Mouse (Mus musculus) liver, postnatal 0 days (tissue): ENCODE data around the gene Acrbp. TPM values are rescaled to one million over a fixed set of nuclear protein-coding genes. Genes with fewer than 3 reads are reported as not detected.
A peak's percentile ranks its signal among the peaks of the same experiment; 100 is the strongest.

Experiments used
- ATAC-seq: fragments of 200-750 bp; cut with Nextera tagmentation; 2 replicates; pipeline ENCODE4 v1.8.0; 2017; ENCODE audit warnings: mild to moderate bottlenecking, moderate library complexity
- DNase-seq: peaks from one replicate; pipeline ENCODE4 v3.0.0-alpha.2; 2016
- H3K27ac ChIP-seq: fragments of 300-500 bp; sonication (generic); 2 replicates; pipeline ENCODE4 v1.5.1; 2014; ENCODE audit warnings: antibody characterized with exemption, moderate library complexity, mild to moderate bottlenecking, low read depth
- H3K27me3 ChIP-seq: fragments of 300-500 bp; sonication (generic); 2 replicates; pipeline ENCODE4 v1.6.1; 2014; ENCODE audit warnings: low read length, control low read depth, mixed read lengths; ENCODE audit not compliant: insufficient read depth
- H3K36me3 ChIP-seq: fragments of 300-500 bp; sonication (generic); replicated peaks from 2 replicates; pipeline ENCODE4 v1.6.1; 2014; ENCODE audit warnings: mild to moderate bottlenecking, control low read depth, low read length, moderate library complexity, mixed read lengths; ENCODE audit not compliant: insufficient read depth
- H3K4me1 ChIP-seq: fragments of 300-500 bp; sonication (generic); 2 replicates; pipeline ENCODE4 v1.6.1; 2014; ENCODE audit warnings: antibody characterized with exemption, mild to moderate bottlenecking, control low read depth; ENCODE audit not compliant: insufficient read depth
- H3K4me2 ChIP-seq: fragments of 300-500 bp; sonication (generic); 2 replicates; pipeline ENCODE4 v1.6.1; 2014; ENCODE audit warnings: low read depth, mild to moderate bottlenecking, low read length, moderate library complexity, mixed read lengths
- H3K4me3 ChIP-seq: fragments of 300-500 bp; sonication (generic); 2 replicates; pipeline ENCODE4 v1.5.1; 2014; ENCODE audit warnings: low read depth, low read length
- H3K9ac ChIP-seq: fragments of 300-500 bp; sonication (generic); replicated peaks from 2 replicates; pipeline ENCODE4 v1.6.1; 2014; ENCODE audit warnings: mild to moderate bottlenecking, moderate library complexity
- H3K9me3 ChIP-seq: fragments of 300-500 bp; sonication (generic); 2 replicates; pipeline ENCODE4 v1.6.1; 2016; ENCODE audit warnings: mild to moderate bottlenecking, control low read depth, low read length, mixed read lengths
- CTCF ChIP-seq: sonication (generic); IDR thresholded peaks from 2 replicates; pipeline ENCODE4 v1.5.1; 2016; ENCODE audit warnings: antibody characterized with exemption, low read depth
- EP300 ChIP-seq: IDR thresholded peaks from 2 replicates; pipeline ENCODE4 v1.6.1; 2016; ENCODE audit warnings: antibody characterized with exemption, low read depth, mild to moderate bottlenecking
- WGBS: fragments of 180-500 bp; shearing (Covaris S2); extraction: QIAGEN DNeasy Blood & Tissue Kit; methylation state at CpG from one replicate; pipeline ENCODE4 v1.1.7; 2014; ENCODE audit not compliant: insufficient replicate concordance; 5-methylcytosine and 5-hydroxymethylcytosine counted together
- polyA plus RNA-seq: library from polyadenylated mRNA; unstranded; fragments of >200 nt; fragmentation: Nextera tagmentation; extraction: Ambion mirVana; gene quantifications from 2 replicates; pipeline ENCODE4 v1.2.1, GENCODE M21; 2015

Gene Acrbp
- 1.3 and 2.0 TPM in 2 replicates for polyA plus RNA-seq

GRCm38 (mm10) chr6:125049678-125050077 is at the start of gene Acrbp:
Acrbp (plus strand) TSS chr6:125049689.
- no peak within 1 kb of the TSS for H3K4me3 ChIP-seq
- WGBS: 66% methylated on average over 20 of the region's 20 CpGs
- H3K4me2 ChIP-seq: no peak within 1 kb of the TSS
- TF ChIP-seq EP300 (no peak), CTCF (no peak)
- H3K9ac ChIP-seq: no peak within 1 kb of the TSS
- no peak for DNase-seq
- H3K27me3 ChIP-seq: no peaks in the 10 kb centered on the region
- no peaks in the 10 kb centered on the region for H3K4me1 ChIP-seq
- H3K27ac ChIP-seq: no peak within 1 kb of the TSS
- peaks cover 64% of the 10 kb centered on the region for H3K36me3 ChIP-seq
- H3K9me3 ChIP-seq: no peaks in the 10 kb centered on the region
- ATAC-seq: no peak

GRCm38 (mm10) chr6:125003706-125004105 is 45.8 kb upstream of the Acrbp start:
- no peak for TF ChIP-seq CTCF
- no peak for TF ChIP-seq EP300
- ATAC-seq (no peak), DNase-seq (no peak)
- Histone ChIP-seq H3K4me3 (no peak overlapping the region), H3K4me2 (no peak overlapping the region), H3K4me1 (peaks cover 5% of the 10 kb centered on the region; the same call in 1 of the 2 replicates), H3K27me3 (peaks cover 20% of the 10 kb centered on the region), H3K36me3 (no peaks in the 10 kb centered on the region), H3K9ac (no peak overlapping the region), H3K9me3 (no peaks in the 10 kb centered on the region), H3K27ac (no peak overlapping the region)
- WGBS: 50% methylated on average over 3 of the region's 3 CpGs

GRCm38 (mm10) chr6:125005086-125005485 is 44.4 kb upstream of the Acrbp start:
- H3K27ac ChIP-seq: no peak overlapping the region
- peaks cover 8% of the 10 kb centered on the region; the same call in 1 of the 2 replicates for H3K27me3 ChIP-seq
- H3K36me3 ChIP-seq: no peaks in the 10 kb centered on the region
- peaks cover 9% of the 10 kb centered on the region for H3K4me1 ChIP-seq
- DNase-seq (no peak), ATAC-seq (no peak)
- no peak overlapping the region for H3K9ac ChIP-seq
- H3K4me3 ChIP-seq: no peak overlapping the region
- no peaks in the 10 kb centered on the region for H3K9me3 ChIP-seq
- 59% methylated on average over 3 of the region's 3 CpGs for WGBS
- TF ChIP-seq EP300 (no peak), CTCF (no peak)
- H3K4me2 ChIP-seq: no peak overlapping the region

GRCm38 (mm10) chr6:125008060-125008459 is 41.4 kb upstream of the Acrbp start:
- H3K27me3 ChIP-seq: no peaks in the 10 kb centered on the region
- H3K4me1 ChIP-seq: peaks cover 22% of the 10 kb centered on the region
- no peaks in the 10 kb centered on the region for H3K9me3 ChIP-seq
- H3K27ac ChIP-seq: peak overlapping the region; percentile 52; the same call in 1 of the 2 replicates
- DNase-seq: no peak
- H3K4me3 ChIP-seq: peak overlapping the region; percentile 90
- no peak overlapping the region for H3K9ac ChIP-seq
- H3K36me3 ChIP-seq: peaks cover 8% of the 10 kb centered on the region
- 41% methylated on average over 13 of the region's 13 CpGs for WGBS
- ATAC-seq: no peak
- H3K4me2 ChIP-seq: peak overlapping the region; percentile 77
- no peak for TF ChIP-seq EP300
- TF ChIP-seq CTCF: no peak

GRCm38 (mm10) chr6:125008586-125009128 is 40.8 kb upstream of the Acrbp start:
- ATAC-seq (peak; percentile 96), DNase-seq (peak; percentile 96)
- peak overlapping the region; percentile 90 for H3K9ac ChIP-seq
- peak overlapping the region; percentile 97 for H3K27ac ChIP-seq
- peak overlapping the region; percentile 77 for H3K4me2 ChIP-seq
- H3K4me1 ChIP-seq: peaks cover 22% of the 10 kb centered on the region
- peak overlapping the region; percentile 90 for H3K4me3 ChIP-seq
- H3K9me3 ChIP-seq: no peaks in the 10 kb centered on the region
- TF ChIP-seq EP300: peak; percentile 55
- TF ChIP-seq CTCF: no peak
- H3K36me3 ChIP-seq: peaks cover 12% of the 10 kb centered on the region
- H3K27me3 ChIP-seq: no peaks in the 10 kb centered on the region
- WGBS: under 1% methylated on average over 29 of the region's 34 CpGs

GRCm38 (mm10) chr6:125009129-125009180 is 40.5 kb upstream of the Acrbp start, which contains the start of gene Zfp384:
Zfp384 (plus strand) TSS chr6:125009145.
- no peak for ATAC-seq
- Histone ChIP-seq H3K4me2 (peak within 1 kb of the TSS; percentile 77), H3K4me1 (peaks cover 22% of the 10 kb centered on the region), H3K9ac (peak within 1 kb of the TSS; percentile 90), H3K27ac (peak within 1 kb of the TSS; percentile 97), H3K4me3 (peak within 1 kb of the TSS; percentile 90), H3K36me3 (peaks cover 15% of the 10 kb centered on the region), H3K27me3 (no peaks in the 10 kb centered on the region), H3K9me3 (no peaks in the 10 kb centered on the region)
- TF ChIP-seq EP300: no peak
- TF ChIP-seq CTCF: no peak
- 0% methylated on average over 1 of the region's 3 CpGs for whole genome bisulfite sequencing
- DNase-seq: no peak
